Mouse (Mus musculus): ENCODE measurements around the gene Gm20388.
A peak's percentile ranks its signal among the peaks of the same experiment; 100 is the strongest.

Gene Gm20388

GRCm38 (mm10) chr8:122444058-122444748, 2533.6 kb downstream of the Gm20388 start:
- DNase-seq: peak; percentile 52 to 53

DNA sequence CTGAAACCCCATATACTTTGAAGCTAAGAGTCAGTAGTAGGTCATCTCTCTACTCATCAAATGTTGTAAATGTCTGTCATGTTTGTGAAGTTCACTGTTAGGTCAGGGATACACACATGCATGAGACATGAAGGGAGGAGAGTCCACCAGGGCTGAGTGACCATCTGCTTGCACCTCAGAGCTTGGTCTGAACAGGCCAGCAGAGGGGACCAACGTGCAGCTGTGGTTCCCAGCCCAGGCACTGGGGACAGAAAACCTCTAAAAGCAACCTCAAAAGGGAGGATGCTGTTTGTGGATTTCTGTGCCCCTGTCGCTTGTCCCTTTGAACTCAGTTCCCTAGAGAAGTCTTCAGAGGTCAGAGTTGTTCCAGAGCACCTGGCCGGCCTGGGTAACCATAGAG, 2534.6 kb downstream of the Gm20388 start:
- no peak for DNase-seq

DNA sequence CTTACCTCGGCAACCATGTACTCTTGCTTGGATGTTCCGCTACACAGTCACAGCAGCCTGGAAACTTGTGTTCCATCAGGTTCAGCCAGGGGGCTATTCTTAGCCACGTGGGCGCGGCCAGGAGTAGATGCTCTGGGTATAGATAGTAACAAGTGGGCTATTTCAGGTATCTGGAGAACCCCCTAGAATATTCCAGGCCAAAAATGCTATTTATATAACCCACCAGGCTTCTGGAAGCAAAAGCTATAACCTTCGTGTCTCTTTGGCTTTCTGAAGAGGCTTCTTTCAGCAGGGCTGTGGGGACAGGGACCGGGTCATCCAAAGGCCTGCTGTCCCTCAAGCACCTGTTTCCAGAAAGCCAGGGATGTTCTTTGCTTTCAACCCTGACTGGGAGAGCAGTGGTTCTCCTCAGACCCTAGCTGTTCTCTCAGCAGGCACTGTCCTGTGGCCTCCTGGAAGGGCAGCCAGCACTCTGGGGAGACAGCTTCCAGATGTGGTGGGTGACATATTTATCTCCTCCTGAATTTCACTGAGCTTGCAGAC, 2540.6 kb downstream of the Gm20388 start:
- no peak for DNase-seq

DNA sequence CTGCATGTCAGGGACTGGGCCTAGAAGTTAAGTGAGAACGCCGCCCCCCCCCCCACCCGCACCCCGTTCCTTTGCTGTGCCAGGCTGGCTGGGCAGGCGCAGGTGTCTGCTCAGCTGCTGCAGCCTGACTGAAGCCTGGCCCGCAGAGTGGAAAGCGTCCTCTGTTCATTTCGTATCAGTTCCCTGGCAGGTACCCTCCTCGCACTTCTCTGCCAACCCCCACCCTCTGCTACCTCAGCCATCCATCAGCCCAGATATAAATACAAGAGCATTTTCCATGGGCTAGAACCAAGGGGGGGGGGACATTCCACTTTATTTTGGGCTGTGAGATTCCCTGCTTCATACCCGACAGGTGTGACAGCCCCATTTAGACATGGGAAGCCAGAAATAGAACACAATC, 2541.5 kb downstream of the Gm20388 start:
- no peak for DNase-seq

GRCm38 (mm10) chr8:122454409-122454808, 2543.8 kb downstream of the Gm20388 start:
- no peak for DNase-seq

DNA sequence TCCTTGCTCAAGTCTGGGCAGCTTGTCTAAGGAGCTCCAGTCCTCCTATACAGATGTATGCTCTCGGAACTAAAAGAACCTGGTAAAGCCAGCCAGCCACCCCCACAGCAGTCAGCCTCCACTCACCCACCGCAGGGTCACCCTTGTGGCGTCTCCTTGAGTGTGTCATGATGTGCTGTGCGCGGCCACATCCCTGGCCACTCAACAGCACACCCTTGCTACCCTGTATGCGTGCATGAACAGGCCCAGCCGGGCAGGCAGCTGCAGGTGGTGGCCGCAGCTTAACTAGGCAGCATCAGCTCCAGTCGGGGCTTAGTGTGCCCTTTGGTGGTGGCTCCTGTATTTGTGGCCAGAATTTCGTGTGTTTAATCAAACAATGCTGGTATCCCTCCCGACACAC, 2546.5 kb downstream of the Gm20388 start:
- DNase-seq: no peak

GRCm38 (mm10) chr8:122459218-122459900, 2548.7 kb downstream of the Gm20388 start:
- peak; percentile 80 to 81 for DNase-seq

DNA sequence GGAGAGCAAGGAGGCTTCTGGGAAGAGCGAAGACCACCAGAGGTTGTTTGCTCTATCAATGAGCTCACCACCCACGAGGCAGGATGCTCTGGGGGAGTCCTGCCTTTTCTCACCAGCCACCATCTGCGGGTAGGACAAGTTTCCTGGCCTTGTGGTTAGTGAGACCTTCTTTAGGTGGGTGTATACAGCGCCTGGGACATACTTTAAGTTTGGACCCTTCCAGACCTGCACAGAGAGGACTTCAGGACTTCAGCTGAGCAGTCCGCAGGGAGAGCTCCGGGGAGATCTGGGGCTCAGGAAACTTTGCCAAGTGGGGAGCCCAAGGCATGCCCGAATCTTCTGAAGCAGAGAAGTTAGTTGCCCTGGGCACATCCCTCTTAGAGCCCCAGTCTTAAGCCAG, 2549.3 kb downstream of the Gm20388 start:
- peak in 1 of 2 experiments; percentile 46 for DNase-seq

GRCm38 (mm10) chr8:122460524-122461472, 2550.2 kb downstream of the Gm20388 start, which contains the start of gene Snai3:
TSS of gene Snai3 (minus strand) at chr8:122460733.
- peak; percentile 88 to 90 for DNase-seq

DNA sequence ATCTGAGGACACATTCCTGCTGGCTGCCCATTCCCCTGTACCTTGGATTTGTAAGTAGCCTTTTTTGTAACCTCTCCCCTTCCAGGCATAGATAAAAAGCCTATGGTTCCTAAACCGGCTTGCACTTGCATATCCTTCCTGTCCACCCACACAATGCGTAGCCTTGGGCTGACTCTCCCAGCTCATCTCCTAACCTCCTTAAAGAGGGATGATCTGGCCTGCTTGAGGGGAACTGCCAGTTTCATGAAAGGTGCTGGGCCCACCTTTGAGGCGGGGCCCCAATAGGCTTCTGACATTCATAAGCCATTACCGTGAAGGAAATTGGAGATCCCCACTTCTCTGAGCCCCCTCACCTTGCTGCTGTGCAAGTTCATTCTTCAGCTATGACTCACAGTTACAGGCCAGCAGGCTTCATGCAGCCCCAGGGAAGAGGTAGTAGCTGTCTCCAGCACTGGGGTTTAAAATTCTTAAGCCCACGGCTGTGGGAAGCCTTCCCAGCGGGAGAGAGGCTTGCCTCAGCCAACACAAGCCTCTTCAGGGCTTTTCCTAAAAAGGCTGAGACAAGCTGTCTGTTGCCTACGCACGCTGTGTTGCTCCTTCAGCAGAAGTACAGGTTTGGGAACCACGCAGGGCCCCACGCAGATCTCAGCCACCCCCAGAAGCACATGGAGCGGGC, 2551.0 kb downstream of the Gm20388 start:
- no peak for DNase-seq

DNA sequence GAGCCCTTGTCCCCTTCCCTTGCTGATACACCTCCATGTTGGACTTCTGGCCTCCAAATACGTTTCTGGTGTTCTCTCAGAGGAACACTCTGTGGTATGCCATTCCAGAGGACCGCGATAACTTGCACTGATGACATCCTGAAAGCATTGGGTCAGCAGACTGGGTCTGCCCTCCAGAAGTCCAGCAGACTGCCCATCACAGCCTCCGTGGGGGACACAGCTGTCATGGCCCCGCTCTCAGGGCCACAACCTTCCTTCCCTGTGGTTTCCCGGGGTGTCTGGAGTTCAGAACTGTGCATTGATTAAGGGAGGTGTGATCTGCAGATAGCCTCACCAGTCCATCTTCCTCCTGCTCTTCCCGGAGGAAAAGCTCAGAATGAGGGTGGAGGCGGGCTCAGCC, 2551.9 kb downstream of the Gm20388 start:
- DNase-seq: no peak

DNA sequence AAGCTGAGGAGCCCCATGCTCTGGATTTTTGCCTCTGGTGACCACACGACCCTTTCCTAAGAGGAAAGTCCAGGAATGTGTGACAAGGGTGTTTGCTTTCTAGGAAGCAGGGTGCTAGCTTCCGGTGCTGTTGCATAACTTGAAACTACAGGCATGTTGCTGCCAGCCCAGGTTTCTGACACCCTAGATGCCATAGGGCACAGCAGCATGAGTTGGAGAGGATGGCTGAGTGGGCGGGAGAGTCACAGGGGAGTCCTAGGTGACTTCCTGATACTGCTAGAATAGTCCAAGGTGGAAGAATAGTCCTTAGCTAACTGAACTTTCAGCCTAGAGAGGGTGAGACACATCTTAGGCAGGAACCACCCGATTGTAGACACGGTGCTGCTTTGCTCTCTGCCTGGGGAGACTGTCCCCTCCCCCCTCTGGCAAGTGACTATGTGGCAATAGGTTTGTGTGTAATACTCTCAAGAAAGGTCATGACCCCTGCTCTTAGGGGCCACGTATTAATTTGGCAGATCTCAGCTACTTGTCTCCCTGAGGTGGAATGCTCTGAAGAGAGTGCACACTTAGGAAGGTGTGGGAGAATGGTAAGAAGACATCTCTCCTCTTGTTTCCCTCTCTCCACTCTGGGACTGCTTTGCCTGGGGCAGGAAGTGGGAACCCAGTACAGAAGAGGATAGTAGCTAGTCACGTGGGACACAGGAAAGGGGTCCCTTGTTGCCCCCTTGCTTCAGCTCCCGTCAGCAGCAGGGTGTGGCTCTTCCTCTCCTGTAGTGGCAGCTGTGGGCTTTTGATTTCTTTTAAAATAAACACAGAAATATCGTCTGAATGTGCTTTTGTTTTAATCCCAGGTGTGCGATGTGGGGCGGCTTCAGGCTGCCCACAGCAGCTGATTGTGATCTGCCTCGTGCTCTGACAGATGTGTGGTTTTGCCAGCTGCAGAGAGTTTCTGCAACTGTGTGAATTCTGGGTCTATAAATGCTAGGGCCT, 2553.3 kb downstream of the Gm20388 start:
- DNase-seq: no peak

DNA sequence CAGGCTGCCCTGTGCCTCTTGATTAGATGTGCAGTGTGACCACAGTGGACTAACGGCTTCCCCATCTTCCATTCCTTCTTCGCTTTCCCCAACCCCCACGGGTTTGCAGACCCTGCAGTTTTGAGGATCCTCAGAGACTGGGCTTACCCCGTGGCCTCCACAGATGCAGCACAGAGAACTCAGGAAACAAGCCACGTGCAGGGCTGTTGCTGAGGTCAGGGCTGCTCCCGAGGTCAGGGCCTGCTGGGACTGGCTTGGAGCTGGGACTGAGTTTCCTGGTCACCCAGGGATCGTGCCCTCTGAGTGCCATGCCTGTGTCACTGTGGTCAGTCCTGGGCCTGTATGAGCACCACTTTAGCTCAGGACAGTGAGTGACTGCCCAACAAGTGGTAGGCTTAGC, 2554.3 kb downstream of the Gm20388 start:
- DNase-seq: no peak

- no peak for DNase-seq
Measured at GRCm38 (mm10) chr8:122467816-122468215, 2557.2 kb downstream of the Gm20388 start.

- DNase-seq: no peak
Measured at GRCm38 (mm10) chr8:122469407-122469806, 2558.8 kb downstream of the Gm20388 start.

DNA sequence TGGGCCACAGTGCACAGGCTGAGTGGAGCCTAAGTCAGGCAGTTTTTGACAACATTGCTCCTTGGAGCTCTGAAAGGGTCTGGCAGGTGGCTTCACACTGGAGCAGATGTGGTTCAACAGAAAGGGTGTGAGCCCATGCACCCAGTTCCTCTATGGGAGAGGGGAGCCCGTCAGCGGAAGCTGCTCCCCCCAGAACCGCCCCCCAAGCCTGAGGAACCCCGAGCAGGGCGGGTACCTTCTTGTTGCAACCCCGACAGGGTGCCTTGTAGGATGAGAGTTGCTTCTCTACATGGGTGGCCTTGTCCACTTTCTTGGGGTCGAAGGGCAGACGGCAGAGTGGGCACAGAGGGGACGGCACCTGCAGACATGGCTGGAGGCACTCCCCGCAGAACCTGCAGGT, 2559.3 kb downstream of the Gm20388 start:
- no peak for DNase-seq

DNA sequence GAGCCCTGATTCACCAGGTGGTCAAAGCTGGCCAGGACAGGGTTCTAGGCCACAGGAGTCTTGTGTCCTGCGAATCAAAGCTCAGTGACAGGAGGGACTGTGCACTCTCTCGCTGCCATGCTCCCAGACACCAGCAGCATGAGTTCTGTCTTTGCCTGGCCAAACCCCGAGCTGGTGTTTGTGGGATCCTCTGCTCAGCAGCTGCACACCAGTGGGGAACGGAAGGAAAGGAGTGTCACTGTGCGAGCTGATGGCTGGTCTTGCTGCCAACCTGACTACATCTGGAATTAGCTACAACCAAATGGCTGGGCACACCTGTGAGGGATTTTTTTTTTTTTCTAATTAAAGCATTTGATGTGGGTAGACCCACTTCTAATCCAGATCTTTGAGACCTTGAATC, 2560.1 kb downstream of the Gm20388 start:
- no peak for DNase-seq

DNA sequence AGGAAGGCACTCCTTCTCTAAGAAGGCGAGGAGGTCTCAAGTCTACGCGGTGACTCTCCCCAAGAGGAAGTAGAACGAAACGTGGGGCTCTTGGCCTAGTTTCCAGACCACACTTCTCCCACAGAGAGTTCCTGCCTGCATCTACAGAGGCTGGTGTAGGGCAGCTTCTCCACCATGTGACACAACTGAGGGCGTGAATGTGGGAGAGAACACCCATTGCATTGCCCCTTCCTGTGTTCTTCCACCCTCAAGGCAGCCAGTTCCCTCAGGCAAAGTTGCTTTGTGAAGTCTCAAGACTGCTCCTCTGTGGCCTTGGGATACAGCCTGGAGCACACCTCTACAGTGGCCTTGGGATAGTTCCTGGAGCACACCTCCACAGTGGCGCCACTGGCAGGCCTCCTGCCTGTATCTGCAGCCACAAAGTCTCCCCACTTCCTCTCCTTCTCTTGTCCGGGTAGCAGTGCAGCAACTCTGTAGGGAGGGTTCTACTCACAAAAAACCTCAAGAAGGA, 2563.3 kb downstream of the Gm20388 start:
- peak in 1 of 2 experiments; percentile 25 for DNase-seq

DNA sequence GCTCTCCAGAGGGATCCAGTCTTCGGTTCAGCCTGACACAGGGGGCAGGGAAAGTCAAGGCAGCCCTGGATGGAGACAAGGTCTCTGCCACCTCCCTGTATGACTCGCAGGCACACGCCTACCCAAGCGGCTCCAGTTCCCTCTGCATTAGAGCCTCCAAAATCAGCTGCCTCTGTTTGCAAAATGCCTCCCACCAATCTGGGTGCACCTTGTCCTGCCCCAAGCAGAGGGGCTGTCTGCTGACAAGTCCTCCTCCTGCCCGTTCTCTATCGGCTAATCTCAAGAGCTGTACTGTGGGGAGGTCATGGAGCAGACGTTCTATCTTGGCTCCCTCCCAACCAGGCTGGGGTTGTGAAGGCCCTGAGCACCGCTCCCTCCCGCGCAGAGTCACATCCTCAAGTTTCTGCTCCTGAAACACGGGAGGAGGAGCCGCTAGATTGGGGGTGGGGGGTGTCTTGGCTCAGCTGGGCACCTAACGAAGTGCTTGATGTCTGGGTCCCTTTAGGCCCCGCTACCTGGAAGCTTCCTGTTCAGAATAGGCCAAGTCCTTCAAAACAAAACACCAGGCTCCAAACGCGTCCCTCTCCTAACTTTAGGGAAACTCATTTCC, 2564.4 kb downstream of the Gm20388 start:
- DNase-seq: peak; percentile 28 to 30

GRCm38 (mm10) chr8:122475580-122476320, 2565.1 kb downstream of the Gm20388 start, which contains the start of the genes Rnf166 and Ctu2:
TSS of gene Rnf166 (minus strand) at chr8:122476064.
TSS of gene Ctu2 (plus strand) at chr8:122476143.
- DNase-seq: peak; percentile 97 to 98

Measured in B cell, adult 2 months (primary cell).